Mouse (Mus musculus): ENCODE results near the gene Clec4a3. TPM values are rescaled to one million over a fixed set of nuclear protein-coding genes. Genes with fewer than 3 reads are reported as not detected.

The Clec4a3 gene
- 0.83 and 1.2 TPM in 2 replicates for polyA plus RNA-seq (2014; fragmentation: Nextera tagmentation; extraction: Ambion mirVana)

GRCm38 (mm10) chr6:122952401-122952800 lies at the start of gene Clec4a3:
Clec4a3 (plus strand) TSS chr6:122952515.
- Histone ChIP-seq H3K36me3 (ENCODE audit: control insufficient read depth, insufficient read depth, low read length) (no peaks in the 10 kb centered on the region), H3K4me2 (no peak within 1 kb of the TSS), H3K9me3 (ENCODE audit: control insufficient read depth, low read length) (no peaks in the 10 kb centered on the region; the same call in 1 of the 2 replicates), H3K4me3 (ENCODE audit: low read depth, low read length) (no peak within 1 kb of the TSS), H3K27ac (ENCODE audit: low read depth, low read length) (no peak within 1 kb of the TSS), H3K27me3 (ENCODE audit: control insufficient read depth, insufficient read depth, low read length) (no peaks in the 10 kb centered on the region), H3K4me1 (ENCODE audit: control insufficient read depth, insufficient read depth, low read length) (no peaks in the 10 kb centered on the region), H3K9ac (ENCODE audit: low read length) (no peak within 1 kb of the TSS)
- no peak for ATAC-seq (ENCODE audit: low FRiP score)
- no peak for DNase-seq (ENCODE audit: low spot score, missing footprints)
- WGBS: 85% methylated on average over 8 of the region's 8 CpGs

- Histone ChIP-seq H3K27me3 (ENCODE audit: control insufficient read depth, insufficient read depth, low read length) (no peaks in the 10 kb centered on the region), H3K4me1 (ENCODE audit: control insufficient read depth, insufficient read depth, low read length) (no peaks in the 10 kb centered on the region), H3K36me3 (ENCODE audit: control insufficient read depth, insufficient read depth, low read length) (no peaks in the 10 kb centered on the region), H3K9ac (ENCODE audit: low read length) (no peak overlapping the region), H3K27ac (ENCODE audit: low read depth, low read length) (no peak overlapping the region), H3K4me2 (no peak overlapping the region), H3K9me3 (ENCODE audit: control insufficient read depth, low read length) (no peaks in the 10 kb centered on the region), H3K4me3 (ENCODE audit: low read depth, low read length) (no peak overlapping the region)
- ATAC-seq (ENCODE audit: low FRiP score): no peak
- DNase-seq (ENCODE audit: low spot score, missing footprints): no peak
- 91% methylated on average over 4 of the region's 4 CpGs for WGBS
Observed at GRCm38 (mm10) chr6:122919922-122920321, 32.4 kb upstream of the Clec4a3 start.

- Histone ChIP-seq H3K4me2 (no peak within 1 kb of the TSS), H3K9me3 (ENCODE audit: control insufficient read depth, low read length) (no peaks in the 10 kb centered on the region), H3K4me1 (ENCODE audit: control insufficient read depth, insufficient read depth, low read length) (no peaks in the 10 kb centered on the region), H3K9ac (ENCODE audit: low read length) (no peak within 1 kb of the TSS), H3K36me3 (ENCODE audit: control insufficient read depth, insufficient read depth, low read length) (no peaks in the 10 kb centered on the region), H3K27me3 (ENCODE audit: control insufficient read depth, insufficient read depth, low read length) (no peaks in the 10 kb centered on the region), H3K4me3 (ENCODE audit: low read depth, low read length) (no peak within 1 kb of the TSS), H3K27ac (ENCODE audit: low read depth, low read length) (no peak within 1 kb of the TSS)
- DNase-seq (ENCODE audit: low spot score, missing footprints) (no peak), ATAC-seq (ENCODE audit: low FRiP score) (no peak)
- 64% methylated on average over 4 of the region's 4 CpGs for WGBS
Observed at GRCm38 (mm10) chr6:122921451-122921850, 30.9 kb upstream of the Clec4a3 start, which contains the start of gene Clec4a1. Clec4a1 (plus strand) TSS chr6:122921848.

- Histone ChIP-seq H3K27ac (ENCODE audit: low read depth, low read length) (no peak overlapping the region), H3K4me3 (ENCODE audit: low read depth, low read length) (no peak overlapping the region)
Observed at GRCm38 (mm10) chr6:122934845-122935244, 17.5 kb upstream of the Clec4a3 start.

GRCm38 (mm10) chr6:122939618-122940017 lies 12.7 kb upstream of the Clec4a3 start:
- no peak overlapping the region for H3K4me2 ChIP-seq
- no peaks in the 10 kb centered on the region for H3K9me3 ChIP-seq (ENCODE audit: control insufficient read depth, low read length)
- H3K27me3 ChIP-seq (ENCODE audit: control insufficient read depth, insufficient read depth, low read length): no peaks in the 10 kb centered on the region
- no peak overlapping the region for H3K27ac ChIP-seq (ENCODE audit: low read depth, low read length)
- no peaks in the 10 kb centered on the region for H3K36me3 ChIP-seq (ENCODE audit: control insufficient read depth, insufficient read depth, low read length)
- no peak overlapping the region for H3K4me3 ChIP-seq (ENCODE audit: low read depth, low read length)
- DNase-seq (ENCODE audit: low spot score, missing footprints): no peak
- H3K4me1 ChIP-seq (ENCODE audit: control insufficient read depth, insufficient read depth, low read length): no peaks in the 10 kb centered on the region
- WGBS: 83% methylated on average over 5 of the region's 5 CpGs
- no peak for ATAC-seq (ENCODE audit: low FRiP score)
- H3K9ac ChIP-seq (ENCODE audit: low read length): no peak overlapping the region

More at GRCm38 (mm10) chr6:122934845-122935244, 17.5 kb upstream of the Clec4a3 start:
- Histone ChIP-seq H3K36me3 (ENCODE audit: control insufficient read depth, insufficient read depth, low read length) (no peaks in the 10 kb centered on the region), H3K27me3 (ENCODE audit: control insufficient read depth, insufficient read depth, low read length) (no peaks in the 10 kb centered on the region), H3K9me3 (ENCODE audit: control insufficient read depth, low read length) (no peaks in the 10 kb centered on the region), H3K4me1 (ENCODE audit: control insufficient read depth, insufficient read depth, low read length) (no peaks in the 10 kb centered on the region), H3K9ac (ENCODE audit: low read length) (no peak overlapping the region), H3K4me2 (no peak overlapping the region)
- ATAC-seq (ENCODE audit: low FRiP score) (no peak), DNase-seq (ENCODE audit: low spot score, missing footprints) (no peak)
- 87% methylated on average over 3 of the region's 3 CpGs for WGBS

GRCm38 (mm10) chr6:122946760-122947159 lies 5.6 kb upstream of the Clec4a3 start:
- WGBS: 83% methylated on average over 2 of the region's 2 CpGs
- Histone ChIP-seq H3K4me1 (ENCODE audit: control insufficient read depth, insufficient read depth, low read length) (no peaks in the 10 kb centered on the region), H3K9ac (ENCODE audit: low read length) (no peak overlapping the region), H3K27me3 (ENCODE audit: control insufficient read depth, insufficient read depth, low read length) (no peaks in the 10 kb centered on the region), H3K36me3 (ENCODE audit: control insufficient read depth, insufficient read depth, low read length) (no peaks in the 10 kb centered on the region), H3K27ac (ENCODE audit: low read depth, low read length) (no peak overlapping the region), H3K4me2 (no peak overlapping the region), H3K4me3 (ENCODE audit: low read depth, low read length) (no peak overlapping the region), H3K9me3 (ENCODE audit: control insufficient read depth, low read length) (no peaks in the 10 kb centered on the region)
- no peak for ATAC-seq (ENCODE audit: low FRiP score)
- DNase-seq (ENCODE audit: low spot score, missing footprints): no peak

GRCm38 (mm10) chr6:122964562-122964961 lies 12.2 kb downstream of the Clec4a3 start:
- H3K4me2 ChIP-seq: no peak overlapping the region
- no peak overlapping the region for H3K4me3 ChIP-seq (ENCODE audit: low read depth, low read length)
- H3K36me3 ChIP-seq (ENCODE audit: control insufficient read depth, insufficient read depth, low read length): no peaks in the 10 kb centered on the region
- H3K9ac ChIP-seq (ENCODE audit: low read length): no peak overlapping the region
- DNase-seq (ENCODE audit: low spot score, missing footprints): no peak
- no peaks in the 10 kb centered on the region for H3K27me3 ChIP-seq (ENCODE audit: control insufficient read depth, insufficient read depth, low read length)
- no peaks in the 10 kb centered on the region for H3K4me1 ChIP-seq (ENCODE audit: control insufficient read depth, insufficient read depth, low read length)
- H3K27ac ChIP-seq (ENCODE audit: low read depth, low read length): no peak overlapping the region
- H3K9me3 ChIP-seq (ENCODE audit: control insufficient read depth, low read length): no peaks in the 10 kb centered on the region; the same call in 1 of the 2 replicates
- 79% methylated on average over 2 of the region's 2 CpGs for WGBS
- ATAC-seq (ENCODE audit: low FRiP score): no peak

- DNase-seq (ENCODE audit: low spot score, missing footprints) (no peak), ATAC-seq (ENCODE audit: low FRiP score) (no peak)
- H3K27me3 ChIP-seq (ENCODE audit: control insufficient read depth, insufficient read depth, low read length): no peaks in the 10 kb centered on the region
- H3K27ac ChIP-seq (ENCODE audit: low read depth, low read length): no peak overlapping the region
- 87% methylated on average over 2 of the region's 2 CpGs for WGBS
- H3K4me2 ChIP-seq: no peak overlapping the region
- no peak overlapping the region for H3K9ac ChIP-seq (ENCODE audit: low read length)
- no peaks in the 10 kb centered on the region for H3K4me1 ChIP-seq (ENCODE audit: control insufficient read depth, insufficient read depth, low read length)
- no peaks in the 10 kb centered on the region; the same call in 1 of the 2 replicates for H3K9me3 ChIP-seq (ENCODE audit: control insufficient read depth, low read length)
- H3K36me3 ChIP-seq (ENCODE audit: control insufficient read depth, insufficient read depth, low read length): no peaks in the 10 kb centered on the region
- no peak overlapping the region for H3K4me3 ChIP-seq (ENCODE audit: low read depth, low read length)
Observed at GRCm38 (mm10) chr6:122969048-122969447, 16.7 kb downstream of the Clec4a3 start.

GRCm38 (mm10) chr6:122989876-122990437 lies 37.6 kb downstream of the Clec4a3 start, which contains the start of gene Clec4a4:
Clec4a4 (plus strand) TSS chr6:122990367.
- Histone ChIP-seq H3K9ac (ENCODE audit: low read length) (no peak within 1 kb of the TSS), H3K27ac (ENCODE audit: low read depth, low read length) (no peak within 1 kb of the TSS), H3K9me3 (ENCODE audit: control insufficient read depth, low read length) (no peaks in the 10 kb centered on the region), H3K27me3 (ENCODE audit: control insufficient read depth, insufficient read depth, low read length) (no peaks in the 10 kb centered on the region), H3K36me3 (ENCODE audit: control insufficient read depth, insufficient read depth, low read length) (no peaks in the 10 kb centered on the region), H3K4me2 (no peak within 1 kb of the TSS), H3K4me3 (ENCODE audit: low read depth, low read length) (no peak within 1 kb of the TSS), H3K4me1 (ENCODE audit: control insufficient read depth, insufficient read depth, low read length) (no peaks in the 10 kb centered on the region)
- DNase-seq (ENCODE audit: low spot score, missing footprints) (no peak), ATAC-seq (ENCODE audit: low FRiP score) (no peak)
- 86% methylated on average over 6 of the region's 6 CpGs for WGBS
